Mouse (Mus musculus) myocyte (in vitro differentiated cells): ENCODE data around the gene Fermt3.

Experiments
- E2F4 ChIP-seq: IDR thresholded peaks from one replicate; pipeline ENCODE4 v1.6.1; 2011; ENCODE audit warnings: mild to moderate bottlenecking, control low read depth, moderate library complexity; ENCODE audit not compliant: insufficient read depth
- POLR2A ChIP-seq: IDR thresholded peaks from one replicate; pipeline ENCODE4 v1.6.1; 2011; ENCODE audit warnings: low read depth, mild to moderate bottlenecking, control low read depth, moderate library complexity; ENCODE audit not compliant: insufficient read length
- TCF12 ChIP-seq: IDR thresholded peaks from one replicate; pipeline ENCODE4 v1.6.1; 2011; ENCODE audit warnings: mild to moderate bottlenecking, control low read depth; ENCODE audit not compliant: poor library complexity, insufficient read depth, severe bottlenecking

GRCm38 (mm10) chr19:6987904-6988285 is 31.4 kb downstream of the Fermt3 start:
- TF ChIP-seq POLR2A = no peak
- TF ChIP-seq TCF12 = no peak
- no peak for TF ChIP-seq E2F4
